Mouse (Mus musculus) CD4-positive, CD25-positive, alpha-beta regulatory T cell (primary cell): ENCODE measurements around the gene Rcan3. TPM values are rescaled to one million over a fixed set of nuclear protein-coding genes. Genes with fewer than 3 reads are reported as not detected.

ENCODE experiments used
- polyA plus RNA-seq: library from polyadenylated mRNA; unstranded; fragments of 100-300 nt; shearing (Covaris generic); gene quantifications from one replicate; pipeline ENCODE4 v1.2.1, GENCODE M21; 2017

The Rcan3 gene
- polyA plus RNA-seq: 58.2 TPM

DNA sequence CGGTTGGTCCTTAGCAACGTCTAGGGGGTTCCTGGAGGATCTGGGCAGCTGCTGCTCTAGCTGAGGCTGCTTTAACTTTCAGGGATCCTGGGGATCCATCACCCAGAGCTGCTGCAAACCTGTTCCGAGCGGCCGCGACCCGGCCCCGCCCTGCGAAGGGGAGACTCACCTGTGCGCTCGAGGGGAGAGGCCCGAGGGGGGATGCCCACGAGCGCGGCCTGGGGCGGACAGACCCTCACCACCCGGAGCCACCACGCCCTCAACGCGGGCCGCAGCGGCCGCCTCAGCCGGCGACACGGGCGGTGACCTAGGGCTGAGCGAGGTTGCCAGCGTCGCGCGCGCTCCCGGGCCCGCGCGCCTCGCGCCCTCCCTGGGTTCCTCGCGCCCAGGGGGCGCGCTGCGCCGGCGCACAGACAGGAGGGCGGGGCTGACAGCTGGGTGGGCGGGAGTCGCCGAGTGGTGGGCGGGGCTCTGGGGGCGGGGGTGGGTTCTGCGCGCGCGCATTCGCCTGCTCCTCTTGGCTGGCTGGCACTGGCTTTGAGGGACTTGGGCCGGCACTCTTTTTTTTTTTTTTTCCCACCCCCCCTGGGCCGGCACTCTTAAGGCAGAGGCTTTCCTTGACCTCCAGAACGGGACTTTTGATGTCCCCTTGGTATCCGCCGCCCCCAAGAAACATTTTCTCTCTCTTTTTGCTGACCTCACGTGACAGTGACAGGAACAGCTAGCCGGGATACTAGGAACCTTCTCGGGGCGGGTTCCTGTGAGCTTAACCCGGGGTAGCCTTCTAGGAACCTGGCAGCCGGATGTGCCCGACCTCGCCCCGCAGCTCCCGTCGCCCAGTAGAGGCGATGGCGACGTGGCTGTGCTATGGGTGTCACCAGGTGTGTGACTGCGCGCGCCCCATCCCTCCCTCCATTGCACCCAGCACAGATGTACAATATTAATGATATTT, at the start of gene Rcan3:
Gene Rcan3, minus strand, starts transcription at position 411 of the 952 bp plus-strand sequence.

DNA sequence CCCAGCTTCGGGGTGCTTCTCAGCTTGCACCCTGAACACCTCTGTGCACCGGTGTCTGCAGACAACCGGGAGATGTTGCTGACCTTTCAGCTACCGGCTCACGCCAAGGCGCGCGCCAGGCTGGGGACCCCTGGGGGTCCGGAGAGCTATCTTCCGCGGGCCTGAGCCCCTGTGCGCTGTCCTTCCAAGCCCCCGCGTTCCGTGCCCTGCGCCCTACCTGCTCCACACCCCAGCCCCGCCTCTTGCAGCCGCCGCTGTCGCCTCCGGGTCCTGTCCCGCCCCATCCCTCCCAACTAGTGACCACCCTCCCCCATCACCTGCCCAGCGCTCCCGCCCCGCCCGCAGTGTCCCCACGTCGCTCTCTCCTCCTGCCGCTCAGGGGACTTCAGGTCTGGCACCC, 35.7 kb downstream of the Rcan3 start, which contains the start of gene Ncmap:
Gene Ncmap, minus strand, starts transcription at position 237 of the 400 bp plus-strand sequence.

Other genes with a start within 250 kb of the Rcan3 start
- gene Clic4, start 161.0 kb downstream of the Rcan3 start, polyA plus RNA-seq: 22.2 TPM
- 188 TPM for gene Srrm1, start 80.5 kb downstream of the Rcan3 start, polyA plus RNA-seq
- 48.1 TPM for gene Ncmap, start 35.6 kb downstream of the Rcan3 start, polyA plus RNA-seq
- 0.25 TPM for gene Stpg1, start 60.9 kb upstream of the Rcan3 start, polyA plus RNA-seq
- 14.8 TPM for gene Nipal3, start 61.2 kb upstream of the Rcan3 start, polyA plus RNA-seq
- not detected for gene Grhl3, start 139.8 kb upstream of the Rcan3 start, polyA plus RNA-seq